Mouse (Mus musculus): ENCODE data around the gene Gm33815. TPM values are rescaled to one million over a fixed set of nuclear protein-coding genes. Genes with fewer than 3 reads are reported as not detected.
"Not testable (repeated sequence)": the region's sequence is repeated elsewhere in the genome, so short reads cannot be mapped to it uniquely, and the experiment has no call there.

The Gm33815 gene
- polyA plus RNA-seq (2015; fragmentation: Nextera tagmentation; extraction: Ambion mirVana) = not detected in 2 replicates

DNA sequence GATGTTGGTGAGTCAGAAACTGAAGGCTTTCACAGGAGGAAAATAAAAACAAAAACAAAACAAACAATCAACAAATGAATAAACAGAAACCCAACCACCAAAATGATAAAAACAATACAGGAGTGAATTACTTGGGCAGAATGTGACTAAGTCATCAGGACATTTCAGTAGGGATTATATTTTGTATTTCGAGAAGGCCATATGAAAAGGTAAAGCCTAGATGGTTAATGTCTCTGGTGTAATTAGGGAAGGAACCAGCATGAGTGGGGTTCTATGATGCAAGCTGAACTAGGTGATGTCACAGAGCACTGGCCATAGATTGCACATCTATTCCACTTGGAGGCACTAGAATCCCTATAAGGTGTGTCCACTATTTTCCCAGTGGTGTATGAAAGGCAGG is at the start of gene Gm33815:
Gene Gm33815 (plus strand): TSS at position 301 of the 400 bp plus-strand sequence.
- not testable (repeated sequence) for H3K27ac ChIP-seq (ENCODE audit: low read length); H3K4me1 ChIP-seq (ENCODE audit: insufficient read depth, low read depth, low read length); H3K9me3 ChIP-seq (ENCODE audit: low read length); ATAC-seq; H3K4me3 ChIP-seq (ENCODE audit: low read depth, low read length); H3K27me3 ChIP-seq (replicated peaks; ENCODE audit: insufficient read depth, low read length); H3K4me2 ChIP-seq (replicated peaks; ENCODE audit: low read depth, low read length); DNase-seq (ENCODE audit: low spot score); H3K9ac ChIP-seq (replicated peaks; ENCODE audit: low read depth); H3K36me3 ChIP-seq (ENCODE audit: insufficient read depth, low read length)
- WGBS = no CpG with 5 or more reads among the region's 1 CpGs
